Mouse (Mus musculus) T-helper 17 cell (primary cell): ENCODE results near the gene Gas2.

Source experiments
- in situ Hi-C, 2 experiments: fragments of 300-600 bp; cut with MboI, MseI; formaldehyde crosslinking; loops; 1 replicate in 1 of 2; 2 replicates in 1 of 2; pipeline ENCODE4 v1.15.1; 2025; ENCODE audit warnings: high pct_unique_total_duplicates in 2 of 2

Gene Gas2

GRCm38 (mm10) chr7:51861250-51862096, at the start of gene Gas2:
TSS of gene Gas2 (plus strand) at chr7:51862015.
- in situ Hi-C loops = loop anchor here in 1 of 2 experiments (5.0 kb wide), 1 partner anchor 111 kb away; no protein-coding TSS in a partner anchor

DNA sequence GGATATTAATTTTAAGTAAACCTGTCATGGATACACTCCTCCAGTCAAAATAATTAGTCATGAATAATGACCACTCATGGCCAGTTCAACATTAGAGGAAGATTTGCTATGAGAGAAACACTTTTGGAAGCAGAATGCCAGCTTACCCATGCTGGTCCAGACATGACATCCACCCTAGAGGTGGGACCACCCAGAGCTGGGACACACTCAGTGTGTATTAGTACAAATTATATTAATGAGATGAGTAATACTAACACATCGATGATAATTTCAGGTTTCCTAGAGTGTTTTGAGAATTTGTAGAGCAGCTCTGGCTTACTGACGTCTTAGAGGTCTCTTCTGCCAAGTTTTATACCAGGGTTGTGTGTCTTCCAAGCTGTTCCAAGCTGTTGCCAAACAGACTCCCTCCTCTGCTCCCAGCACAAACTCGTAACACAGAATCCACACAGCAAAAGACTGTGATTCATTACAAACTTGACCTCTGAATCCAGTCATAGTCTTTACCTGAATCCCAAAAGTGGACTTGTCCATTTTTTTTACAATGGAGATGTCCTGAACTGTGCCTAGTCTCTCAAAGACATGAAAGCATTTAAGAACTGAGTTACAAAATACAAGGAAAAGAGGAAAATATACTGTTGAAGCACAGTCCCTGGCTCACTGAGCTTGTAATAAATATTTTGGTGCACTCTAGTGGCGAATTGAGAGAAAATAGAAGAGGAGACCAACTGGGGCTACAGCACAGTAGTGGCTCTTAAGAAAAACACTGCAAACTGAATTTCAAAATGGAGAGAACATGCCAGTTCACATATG, 46.1 kb upstream of the Gas2 start:
- in situ Hi-C loops = no loop called here

DNA sequence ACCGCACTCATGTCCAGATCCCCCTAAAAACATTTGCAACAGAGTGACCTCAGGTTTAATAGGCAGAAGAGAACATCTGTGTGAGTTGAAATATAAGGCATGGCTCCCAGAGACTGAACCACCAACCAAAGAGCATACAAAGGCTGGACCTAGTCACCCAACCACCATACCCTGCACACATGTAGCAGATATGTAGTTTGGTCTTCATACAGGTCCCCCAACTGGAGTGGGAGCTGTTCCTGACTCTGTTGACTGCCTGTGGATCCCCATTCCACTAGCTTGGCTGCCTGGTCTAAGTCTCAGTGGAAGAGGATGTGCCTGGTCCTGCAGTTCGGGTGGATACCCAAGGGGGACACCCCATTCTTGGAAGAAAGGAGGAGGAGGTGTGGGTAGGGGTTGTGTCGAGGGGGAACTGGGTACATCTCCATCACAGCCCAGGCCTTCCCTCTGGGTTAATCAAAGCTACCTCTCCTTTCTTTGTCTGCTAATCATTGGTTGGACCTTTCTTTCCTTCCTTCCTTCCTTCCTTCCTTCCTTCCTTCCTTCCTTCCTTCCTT, 45.5 kb upstream of the Gas2 start:
- in situ Hi-C loops = no loop called here

DNA sequence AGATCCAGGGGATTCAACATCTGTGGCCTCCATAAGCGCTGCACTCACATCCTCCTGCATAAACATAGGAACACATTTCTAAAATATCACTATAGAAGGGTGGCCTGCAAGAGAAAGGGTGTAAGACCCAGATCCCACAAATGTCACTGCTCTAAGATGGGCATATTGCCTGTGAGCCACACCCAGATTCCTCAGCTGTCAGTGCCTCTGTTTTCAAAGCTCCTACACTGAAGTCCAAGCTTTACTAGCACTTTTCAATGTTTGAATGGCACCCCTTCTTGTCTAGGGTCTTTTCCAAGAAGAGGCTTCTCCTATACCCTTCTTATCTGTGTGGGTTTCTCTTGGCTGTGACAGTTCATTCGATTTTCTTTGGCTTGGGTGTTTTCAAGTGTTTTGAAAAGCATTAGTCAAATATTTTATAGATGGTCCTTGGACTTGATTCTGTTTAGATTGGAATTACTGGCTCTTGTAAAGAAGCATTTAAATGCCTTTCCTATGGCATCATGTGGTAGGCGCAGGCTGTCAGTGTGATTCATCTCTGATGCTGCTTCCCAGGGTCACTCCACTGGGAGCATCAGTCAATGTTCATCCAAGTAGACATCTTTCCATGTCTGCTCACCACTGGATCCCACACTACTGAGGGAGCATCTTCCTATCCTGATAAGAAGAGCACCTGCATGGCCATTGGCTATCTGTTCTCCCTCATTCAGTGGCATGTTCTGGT, 43.4 kb upstream of the Gas2 start:
- in situ Hi-C loops = no loop called here

DNA sequence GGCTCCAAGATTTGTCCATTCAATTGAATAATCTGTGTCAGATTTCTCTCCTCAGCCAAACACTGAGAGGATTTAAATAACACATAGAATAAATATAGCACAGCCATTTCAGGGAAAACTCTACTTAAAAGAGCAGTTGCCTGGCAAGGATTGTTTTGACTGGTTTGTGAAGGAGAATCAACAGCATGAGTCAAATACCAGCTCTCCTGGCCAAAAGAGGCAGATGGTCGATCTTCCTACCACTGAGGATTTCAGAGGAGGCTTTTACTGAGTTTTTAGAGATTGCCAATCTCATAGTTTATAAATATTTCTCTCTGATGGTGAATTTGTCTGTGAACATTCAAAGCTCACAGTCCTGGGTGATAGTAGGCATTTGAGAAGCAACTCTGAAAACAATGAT, 41.9 kb upstream of the Gas2 start:
- in situ Hi-C loops = no loop called here

- in situ Hi-C loops = no loop called here
Measured at GRCm38 (mm10) chr7:51821467-51821866, 40.3 kb upstream of the Gas2 start.

DNA sequence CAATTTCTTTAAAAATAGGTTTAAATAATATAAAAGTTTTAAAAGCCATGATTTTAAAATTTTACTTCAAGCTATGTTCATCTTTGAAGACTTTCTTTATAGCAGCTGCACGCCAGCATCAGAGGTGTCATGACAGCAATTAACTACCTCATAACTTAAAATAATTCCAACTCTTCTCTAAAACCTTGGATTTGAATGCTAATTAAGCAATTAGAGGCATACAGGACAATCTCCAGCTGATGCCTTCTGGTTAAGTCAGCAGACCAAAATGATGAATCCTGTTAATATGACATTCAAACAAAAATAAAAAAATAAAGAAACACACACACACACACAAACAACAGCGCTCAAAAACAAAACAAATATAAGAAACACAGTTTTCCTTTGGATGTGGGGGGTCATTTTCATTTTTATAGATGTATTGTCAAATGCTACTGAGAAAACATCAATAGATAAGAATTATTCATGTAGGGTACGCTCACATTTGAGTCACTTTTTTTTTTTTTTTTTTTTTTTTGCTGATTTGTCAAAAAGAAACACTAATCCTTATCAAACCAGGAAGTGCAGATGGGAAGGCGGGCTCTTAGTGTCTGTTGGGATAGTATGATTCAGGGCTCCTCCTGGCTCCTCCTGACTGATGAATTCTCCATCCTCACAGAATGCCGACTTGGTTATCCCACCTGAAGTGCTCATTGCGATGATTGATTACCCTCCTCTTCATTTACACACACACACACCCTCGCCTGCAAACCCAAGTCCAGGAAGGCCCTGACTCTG, 38.1 kb upstream of the Gas2 start:
- in situ Hi-C loops = no loop called here

GRCm38 (mm10) chr7:51831917-51832316, 29.9 kb upstream of the Gas2 start:
- in situ Hi-C loops = no loop called here

DNA sequence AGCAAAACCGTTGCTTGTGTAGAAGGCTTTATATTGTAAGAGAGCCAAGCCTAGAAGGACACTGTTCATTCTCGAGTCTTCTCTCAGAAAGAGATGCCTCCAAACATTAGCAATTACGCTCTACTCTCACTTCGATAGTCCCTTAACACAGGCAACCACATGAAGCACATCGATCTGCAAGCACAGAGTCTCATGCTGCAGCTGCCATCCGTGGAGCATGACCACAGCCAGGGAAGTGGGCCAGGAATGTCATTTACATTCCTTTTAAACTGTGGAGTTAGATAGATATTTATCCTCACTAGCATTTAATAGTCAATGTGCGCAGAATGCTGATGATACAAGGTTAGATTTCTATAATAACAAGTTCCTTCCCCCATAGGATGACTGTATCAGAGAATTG, 21.3 kb upstream of the Gas2 start:
- in situ Hi-C loops = no loop called here

DNA sequence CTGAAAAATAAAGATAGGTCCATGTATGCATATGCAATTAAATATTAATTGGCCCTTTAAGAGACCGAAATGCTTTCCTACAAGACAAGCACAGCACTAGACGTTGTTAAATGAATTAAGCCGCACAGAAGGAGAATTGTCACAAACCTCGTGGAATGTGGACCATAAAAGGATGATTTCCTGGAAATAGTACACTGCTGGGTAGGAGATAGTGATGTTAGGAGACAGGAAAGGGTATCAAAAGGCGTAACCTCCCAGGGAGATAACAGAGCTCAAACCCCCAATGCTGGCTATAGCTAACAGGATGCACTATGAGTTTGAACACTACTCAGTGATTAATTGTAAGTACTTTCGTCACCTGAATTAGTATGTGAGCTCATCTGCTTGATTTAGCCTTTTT, 10.9 kb upstream of the Gas2 start:
- in situ Hi-C loops = no loop called here

GRCm38 (mm10) chr7:51851890-51852507, 9.8 kb upstream of the Gas2 start:
- in situ Hi-C loops = no loop called here

DNA sequence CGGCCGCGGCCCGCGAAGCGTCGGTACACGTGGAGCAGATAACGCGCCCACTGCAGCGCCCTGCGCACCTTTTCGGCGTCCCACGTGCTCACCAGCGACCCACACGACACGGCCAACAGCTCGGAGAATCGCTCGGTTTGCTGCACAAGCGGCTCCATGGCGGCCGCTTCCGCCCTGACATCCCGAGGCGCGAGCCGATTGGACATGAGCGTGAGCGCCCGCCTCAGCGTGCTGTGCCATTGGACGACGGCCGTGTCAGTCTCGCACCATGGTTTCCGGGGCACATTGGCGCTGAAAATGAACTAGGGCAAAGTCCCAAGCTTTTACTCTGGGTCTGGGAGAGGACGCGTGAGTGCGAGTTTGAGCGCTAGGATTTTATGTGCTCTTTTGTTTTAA, 280 bp downstream of the Gas2 start, which contains the start of gene Fancf:
Gene Fancf (minus strand): TSS at position 171 of the 396 bp plus-strand sequence.
- in situ Hi-C loops = loop anchor here in 1 of 2 experiments (5.0 kb wide), 1 partner anchor 110 kb away; no protein-coding TSS in a partner anchor

DNA sequence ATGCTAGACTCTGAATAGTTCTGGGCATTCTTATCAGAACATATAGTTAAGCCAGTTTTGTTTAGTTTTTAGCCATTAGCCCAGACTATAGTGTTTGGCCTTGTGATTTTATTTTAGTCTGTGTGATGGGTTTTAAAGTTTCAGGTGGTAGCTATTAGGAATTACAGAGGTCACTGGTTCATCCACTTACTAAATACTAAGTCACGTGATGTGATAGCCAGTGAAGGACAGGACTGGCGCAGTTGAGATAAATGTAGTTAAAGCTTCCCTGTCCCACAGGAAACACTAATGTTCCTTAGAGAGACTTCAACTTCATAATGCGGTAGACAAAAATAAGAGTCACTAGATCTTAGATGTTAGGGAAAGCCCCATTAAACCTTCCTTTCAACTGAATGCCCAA, 1.0 kb downstream of the Gas2 start:
- in situ Hi-C loops = loop anchor here in 1 of 2 experiments (5.0 kb wide), 1 partner anchor 109 kb away; no protein-coding TSS in a partner anchor

DNA sequence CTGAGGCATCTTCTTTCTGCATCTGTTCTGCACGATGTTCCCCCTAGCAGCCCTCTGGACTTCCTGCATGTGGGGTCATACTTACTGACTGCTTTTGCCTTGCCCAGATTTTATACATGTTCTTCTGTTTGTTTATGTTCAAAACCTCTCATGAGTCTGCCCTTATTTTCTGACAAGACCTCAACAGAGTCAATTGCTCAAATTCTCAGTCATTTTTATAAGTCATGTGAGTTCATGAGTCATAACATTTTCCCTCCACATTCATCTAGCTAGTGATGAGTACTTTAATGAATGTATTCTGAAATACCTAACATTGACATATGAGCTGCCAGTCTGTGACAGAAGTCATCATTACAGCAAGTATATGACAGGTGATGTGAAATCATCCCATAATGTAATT, 3.5 kb downstream of the Gas2 start:
- in situ Hi-C loops = no loop called here

DNA sequence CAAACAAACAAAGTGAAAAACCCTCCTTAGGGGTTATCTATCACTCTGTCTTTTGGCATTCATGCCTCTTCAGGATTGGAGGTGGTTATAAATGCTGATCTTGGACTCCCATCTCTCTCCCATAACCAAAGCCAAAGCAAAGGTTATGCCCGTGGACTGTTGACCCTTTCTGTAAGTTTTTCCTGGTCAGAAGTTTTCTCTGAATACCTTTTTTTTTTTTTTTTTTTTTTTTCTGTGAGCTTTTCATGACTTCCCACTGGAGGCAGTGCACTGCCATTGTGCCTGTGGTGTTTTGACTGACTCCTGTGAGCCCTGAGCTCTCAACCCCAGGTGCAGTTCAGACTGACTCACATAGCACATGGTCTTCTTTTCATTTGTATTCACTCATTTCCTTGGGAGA, 6.2 kb downstream of the Gas2 start:
- in situ Hi-C loops = no loop called here

DNA sequence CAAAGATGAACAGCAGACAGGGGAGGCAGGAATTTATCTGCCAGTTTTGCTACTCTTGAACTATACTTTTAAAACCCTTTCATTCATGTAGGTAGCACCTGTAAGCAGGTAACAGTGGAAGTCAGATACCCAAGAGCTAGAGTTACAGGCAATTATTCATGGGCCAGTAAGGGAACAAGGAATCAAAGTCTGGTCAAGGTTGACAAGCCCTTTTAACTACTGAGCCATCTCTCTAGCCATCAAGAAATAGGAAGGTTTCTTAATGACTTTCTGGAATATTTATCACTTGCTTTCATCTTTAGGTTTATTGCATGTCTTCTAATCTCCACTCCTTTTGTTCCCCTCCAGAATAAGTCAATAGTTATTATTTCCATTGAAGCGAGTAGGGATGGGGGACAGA, 10.2 kb downstream of the Gas2 start:
- in situ Hi-C loops = no loop called here

GRCm38 (mm10) chr7:51872597-51872996, 10.8 kb downstream of the Gas2 start:
- in situ Hi-C loops = no loop called here

GRCm38 (mm10) chr7:51876316-51876715, 14.5 kb downstream of the Gas2 start:
- in situ Hi-C loops = no loop called here

- in situ Hi-C loops = no loop called here
Measured at GRCm38 (mm10) chr7:51878730-51879129, 16.9 kb downstream of the Gas2 start.

DNA sequence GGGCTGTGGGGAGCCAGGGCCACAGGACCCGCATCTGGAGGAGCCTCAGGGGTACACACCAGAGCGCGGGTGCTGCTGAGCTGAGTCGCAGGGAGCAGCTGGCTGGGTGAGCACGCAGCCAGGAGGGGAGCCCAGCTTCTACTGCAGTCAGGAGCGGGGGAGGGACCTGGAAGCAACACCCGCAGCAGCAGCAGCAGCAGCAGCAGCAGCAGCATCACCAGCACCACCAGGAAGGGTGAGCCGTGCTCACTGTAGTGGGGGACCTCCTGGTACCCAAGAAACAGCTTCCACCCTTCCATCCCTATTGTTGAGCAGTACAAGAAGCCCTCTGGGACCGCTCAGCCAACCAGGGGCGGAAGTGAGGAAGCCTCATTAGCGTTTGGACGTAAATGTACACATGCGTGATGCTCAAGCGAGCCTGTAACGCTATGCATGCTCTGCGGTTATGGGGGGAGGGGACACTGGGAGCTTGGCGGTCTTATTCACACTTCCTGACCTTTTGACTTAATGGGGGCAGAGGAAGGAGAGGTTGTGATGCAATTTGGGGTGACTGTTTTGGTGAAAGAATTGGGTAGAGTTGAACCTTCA, 17.4 kb downstream of the Gas2 start:
- in situ Hi-C loops = no loop called here
